29 mouse cellular contexts compared by ENCODE assay signal in genomic region chr16:38379493-38379892, GRCm38 (mm10). TPM values are rescaled to one million over a fixed set of nuclear protein-coding genes. Genes with fewer than 3 reads are reported as not detected.
DNase-seq lines count a peak whose midpoint lies in the region; TF ChIP-seq lines count a peak whose summit lies in the region.
"Had no signal": no experiment of that assay in that cellular context is flagged by ENCODE, and none has a peak within 500 bp of the region (broad histone marks: within the 10 kb centered on the region; RNA-seq: fewer than 3 reads in every experiment).

No protein-coding gene starts in this region.

- H3K27me3 ChIP-seq in heart, embryonic 10.5 days (ENCODE audit: insufficient read depth, poor library complexity, severe bottlenecking): no peaks in the 10 kb centered on the region
- no peaks in the 10 kb centered on the region for H3K27me3 ChIP-seq in heart, adult 2 months (ENCODE audit: control insufficient read depth, insufficient read depth, low read length)
- H3K27me3 ChIP-seq in CH12.LX (replicated peaks): peaks cover 2% of the 10 kb centered on the region
- no peaks in the 10 kb centered on the region for H3K27me3 ChIP-seq in myocyte (ENCODE audit: control insufficient read depth, insufficient read depth, insufficient read length)
- H3K27me3 ChIP-seq: embryonic facial prominence, embryonic 13.5 days; embryonic facial prominence, embryonic 15.5 days; forebrain, embryonic 12.5 days; Patski had no signal

- in situ Hi-C loops in CH12.LX (cut with MboI; ENCODE audit: low pct_ligation_motif_present, low pct_unique_long_range_greater_than_20kb, low sequenced_read_pairs): no loop called here

- peaks cover 44% of the 10 kb centered on the region for H3K36me3 ChIP-seq in heart, embryonic 10.5 days
- no peaks in the 10 kb centered on the region; the same call in 1 of the 2 replicates for H3K36me3 ChIP-seq in heart, adult 2 months (ENCODE audit: control insufficient read depth, insufficient read depth, low read length)
- H3K36me3 ChIP-seq in CH12.LX (replicated peaks in 1 of 2; ENCODE audit: control insufficient read depth in 1 of 2, insufficient read depth in 1 of 2, low read length in 1 of 2) (no peaks in the 10 kb centered on the region), myocyte (ENCODE audit: control insufficient read depth, insufficient read depth) (no peaks in the 10 kb centered on the region)
- H3K36me3 ChIP-seq: embryonic facial prominence, embryonic 13.5 days; embryonic facial prominence, embryonic 15.5 days; forebrain, embryonic 10.5 days; forebrain, embryonic 12.5 days had no signal

- no peak for TF ChIP-seq CTCF in heart, adult 2 months (IDR thresholded peaks at IDR 0.05)
- TF ChIP-seq CTCF in CH12.LX (conservative IDR thresholded peaks at IDR 0.05 in 1 of 2, IDR thresholded peaks at IDR 0.05 in 1 of 2; ENCODE audit: low read depth in 2 of 2, low read length in 2 of 2): no peak

- DNase-seq in heart, embryonic 10.5 days (ENCODE audit: low spot score): peak; percentile 62
- no peak for DNase-seq in heart, adult 2 months
- no peak for DNase-seq in CH12.LX (ENCODE audit: extremely low read depth)
- DNase-seq in left cerebral cortex, postnatal 14 days (ENCODE audit: low spot score in 2 of 2): no peak
- DNase-seq: adrenal gland, adult 8-10 months; adrenal gland, postnatal 14 days; adrenal gland, postnatal 36 days; B cell, adult 2 months; cerebellum, adult 11-12 months; cerebellum, adult 2 months; cerebellum, adult 9-11 months; cerebellum, postnatal 14 days; cerebellum, postnatal 36 days; embryo, embryonic 11 days had no signal

- TF ChIP-seq EP300 in heart, adult 2 months (IDR thresholded peaks at IDR 0.05; ENCODE audit: insufficient read depth, low read depth, low read length): no peak
- no peak for TF ChIP-seq EP300 in CH12.LX (IDR thresholded peaks at IDR 0.05; ENCODE audit: low read length)

- H3K27ac ChIP-seq in heart, embryonic 10.5 days: no peak overlapping the region
- no peak overlapping the region for H3K27ac ChIP-seq in heart, adult 2 months
- H3K27ac ChIP-seq in CH12.LX (ENCODE audit: insufficient read depth, low read depth): peak overlapping the region; percentile 98
- H3K27ac ChIP-seq: embryonic facial prominence, embryonic 13.5 days; embryonic facial prominence, embryonic 15.5 days; forebrain, embryonic 10.5 days; forebrain, embryonic 12.5 days had no signal

- H3K9ac ChIP-seq in heart, adult 2 months (ENCODE audit: low read depth, low read length): no peak overlapping the region
- peak overlapping the region; percentile 77 for H3K9ac ChIP-seq in CH12.LX (ENCODE audit: insufficient read depth, low read depth)
- H3K9ac ChIP-seq: embryonic facial prominence, embryonic 13.5 days; embryonic facial prominence, embryonic 15.5 days; forebrain, embryonic 12.5 days had no signal

- TF ChIP-seq RAD21 in CH12.LX (IDR thresholded peaks at IDR 0.05; ENCODE audit: low read depth, low read length): no peak

- no peak overlapping the region for H3ac ChIP-seq in myocyte (ENCODE audit: control insufficient read depth, insufficient read length)

- H3K79me2 ChIP-seq in heart, adult 2 months (replicated peaks; ENCODE audit: control insufficient read depth, insufficient read depth, low read length): no peaks in the 10 kb centered on the region
- H3K79me2 ChIP-seq in CH12.LX (replicated peaks; ENCODE audit: control insufficient read depth, extremely low read depth, insufficient read depth, poor library complexity, severe bottlenecking) (no peaks in the 10 kb centered on the region), myocyte (ENCODE audit: control insufficient read depth, insufficient read depth) (no peaks in the 10 kb centered on the region)

- dilution Hi-C loops in CH12.LX (cut with MboI; ENCODE audit: extremely low pct_ligation_motif_present, extremely low pct_unique_long_range_greater_than_20kb, low sequenced_read_pairs): no loop called here

- WGBS in heart, embryonic 10.5 days: 62% methylated on average over 3 of the region's 3 CpGs
- 66% methylated on average over 3 of the region's 3 CpGs for WGBS in heart, adult 2 months

- H3K9me3 ChIP-seq in heart, embryonic 10.5 days: no peaks in the 10 kb centered on the region
- no peaks in the 10 kb centered on the region for H3K9me3 ChIP-seq in CH12.LX (replicated peaks; ENCODE audit: low read length)
- H3K9me3 ChIP-seq: embryonic facial prominence, embryonic 13.5 days; embryonic facial prominence, embryonic 15.5 days; forebrain, embryonic 10.5 days; forebrain, embryonic 12.5 days had no signal

- peak overlapping the region; percentile 93 for H3K4me2 ChIP-seq in CH12.LX (ENCODE audit: insufficient read depth, low read depth, poor library complexity, severe bottlenecking)
- peak overlapping the region; percentile 54 for H3K4me2 ChIP-seq in myocyte (ENCODE audit: low read depth)
- H3K4me2 ChIP-seq: embryonic facial prominence, embryonic 13.5 days; embryonic facial prominence, embryonic 15.5 days; forebrain, embryonic 12.5 days had no signal

- peaks cover 31% of the 10 kb centered on the region for H3K4me1 ChIP-seq in heart, embryonic 10.5 days
- peaks cover 8% of the 10 kb centered on the region for H3K4me1 ChIP-seq in heart, adult 2 months (ENCODE audit: control insufficient read depth, insufficient read depth, low read length)
- H3K4me1 ChIP-seq in CH12.LX (ENCODE audit: control insufficient read depth in 1 of 2, insufficient read depth in 2 of 2): peaks cover 45 to 66% of the 10 kb centered on the region in 2 experiments

- intact Hi-C loops in heart, adult 2 months (cut with DNase I): no loop called here
- intact Hi-C loops in left cerebral cortex, postnatal 14 days (cut with DNase I): loop anchor here (10.0 kb wide), 1 partner anchor 105 kb away; no protein-coding TSS in a partner anchor

- no peak overlapping the region for H3K4me3 ChIP-seq in heart, embryonic 10.5 days
- no peak overlapping the region for H3K4me3 ChIP-seq in heart, adult 2 months
- H3K4me3 ChIP-seq in CH12.LX (replicated peaks in 1 of 3; ENCODE audit: low read depth in 2 of 3, low read length in 2 of 3, poor library complexity in 1 of 3) (peak overlapping the region in 1 of 3 experiments; percentile 25), myocyte (no peak overlapping the region)
- H3K4me3 ChIP-seq: embryonic facial prominence, embryonic 13.5 days; embryonic facial prominence, embryonic 15.5 days; erythroblast, embryonic 14.5 days; forebrain, embryonic 10.5 days; forebrain, embryonic 12.5 days had no signal

- TF ChIP-seq POLR2A in heart, adult 2 months (IDR thresholded peaks at IDR 0.05; ENCODE audit: insufficient read depth, low read depth, low read length): no peak
- TF ChIP-seq POLR2A in CH12.LX (IDR thresholded peaks at IDR 0.05; ENCODE audit: low read depth, low read length) (no peak), myocyte (IDR thresholded peaks at IDR 0.05; ENCODE audit: insufficient read length, low read depth) (no peak)

TF ChIP-seq in CH12.LX, 34 proteins besides CTCF, POLR2A, EP300 and RAD21 (continues in another document):
- TF ChIP-seq ELF1 (IDR thresholded peaks at IDR 0.05; ENCODE audit: low read depth, low read length): no peak
- TF ChIP-seq USF2 (conservative IDR thresholded peaks at IDR 0.05; ENCODE audit: low read depth, low read length): no peak

TF ChIP-seq in myocyte, 11 proteins besides CTCF, POLR2A, EP300 and RAD21 (continues in another document):
- no peak for TF ChIP-seq E2F4 (IDR thresholded peaks at IDR 0.05; ENCODE audit: insufficient read depth)

RNA-seq across cellular contexts. Expression of gene Popdc2, which starts 17.5 kb away (rescaled TPM):
- polyA plus RNA-seq in heart, embryonic 10.5 days (2016; fragmentation: Nextera tagmentation; extraction: Ambion mirVana): 230 and 378 TPM in 2 replicates
- 100 to 1,000 TPM; 462 to 476 TPM for total RNA-seq in heart, adult 2 months (2021)
- 695 and 745 TPM in 2 replicates for polyA plus RNA-seq in heart, adult 2 months (2012; rRNA removed)
- total RNA-seq in CH12.LX (2012; rRNA removed) (1.0 and 3.6 TPM in 2 replicates), CH12.LX (2014; rRNA removed) (0.17 and 0.30 TPM in 2 replicates)
- polyA plus RNA-seq in CH12.LX (2012; ENCODE audit: insufficient read length, low read depth) (0.35 and 1.1 TPM in 2 replicates), myocyte (2012; fragmentation: generic; extraction: Trizol) (10.5 TPM)
- total RNA-seq in left cerebral cortex, postnatal 14 days (2021): under 1 TPM; 0.64 to 0.89 TPM

RNA-seq across cellular contexts. Expression of gene Gm21987, which starts 32.7 kb away (rescaled TPM):
- 1.3 and 4.6 TPM in 2 replicates for polyA plus RNA-seq in heart, embryonic 10.5 days (2016; fragmentation: Nextera tagmentation; extraction: Ambion mirVana)
- total RNA-seq in heart, adult 2 months (2021): not detected
- polyA plus RNA-seq in heart, adult 2 months (2012; rRNA removed): not detected in 2 replicates
- total RNA-seq in CH12.LX (2012; rRNA removed): 0.42 TPM in 1 of 2 replicates, not detected in the other
- not detected in 2 replicates for total RNA-seq in CH12.LX (2014; rRNA removed)
- polyA plus RNA-seq in CH12.LX (2012; ENCODE audit: insufficient read length, low read depth): 0.87 TPM in 1 of 2 replicates, not detected in the other
- polyA plus RNA-seq in myocyte (2012; fragmentation: generic; extraction: Trizol): 0.16 TPM
- total RNA-seq in left cerebral cortex, postnatal 14 days (2021): not detected
- total RNA-seq: adrenal gland, adult 18-20 months; adrenal gland, postnatal 14 days; common myeloid progenitor, adult 5-6 weeks; ES-E14 had no signal
- polyA plus RNA-seq: activated CD4-positive, CD25-positive, alpha-beta regulatory T cell, adult 4 months; CD4-positive, CD25-positive, alpha-beta regulatory T cell, adult 4 months; cerebellum, adult 2 months; embryonic facial prominence, embryonic 13.5 days; embryonic facial prominence, embryonic 15.5 days; forebrain, embryonic 10.5 days; forebrain, embryonic 12.5 days; forebrain, embryonic 14.5 days; forebrain, embryonic 16.5 days; Patski had no signal

RNA-seq across cellular contexts. Expression of gene Cox17, which starts 32.7 kb away (rescaled TPM):
- polyA plus RNA-seq in heart, embryonic 10.5 days (2016; fragmentation: Nextera tagmentation; extraction: Ambion mirVana): 287 and 339 TPM in 2 replicates
- total RNA-seq in heart, adult 2 months (2021): 100 to 1,000 TPM; 295 to 358 TPM
- polyA plus RNA-seq in heart, adult 2 months (2012; rRNA removed): 190 and 221 TPM in 2 replicates
- total RNA-seq in CH12.LX (2012; rRNA removed) (643 and 706 TPM in 2 replicates), CH12.LX (2014; rRNA removed) (410 and 438 TPM in 2 replicates)
- polyA plus RNA-seq in CH12.LX (2012; ENCODE audit: insufficient read length, low read depth) (533 and 622 TPM in 2 replicates), myocyte (2012; fragmentation: generic; extraction: Trizol) (653 TPM)
- 10 to 100 TPM; 88.0 to 89.4 TPM for total RNA-seq in left cerebral cortex, postnatal 14 days (2021)

RNA-seq across cellular contexts. Expression of gene Maats1, which starts 37.5 kb away (rescaled TPM):
- 0.06 and 0.12 TPM in 2 replicates for polyA plus RNA-seq in heart, embryonic 10.5 days (2016; fragmentation: Nextera tagmentation; extraction: Ambion mirVana)
- total RNA-seq in heart, adult 2 months (2021): not detected
- 0.20 TPM in 1 of 2 replicates, not detected in the other for polyA plus RNA-seq in heart, adult 2 months (2012; rRNA removed)
- total RNA-seq in CH12.LX (2012; rRNA removed): 3.9 TPM in 2 replicates
- 1.7 and 1.9 TPM in 2 replicates for total RNA-seq in CH12.LX (2014; rRNA removed)
- polyA plus RNA-seq in CH12.LX (2012; ENCODE audit: insufficient read length, low read depth): 2.0 and 2.9 TPM in 2 replicates
- 1.1 TPM for polyA plus RNA-seq in myocyte (2012; fragmentation: generic; extraction: Trizol)
- total RNA-seq in left cerebral cortex, postnatal 14 days (2021): 1 to 10 TPM; 1.1 to 1.2 TPM
- total RNA-seq: common myeloid progenitor, adult 5-6 weeks had no signal
- polyA plus RNA-seq: erythroblast, embryonic 14.5 days had no signal

RNA-seq across cellular contexts. Expression of gene Pla1a, which starts 53.5 kb away (rescaled TPM):
- polyA plus RNA-seq in heart, embryonic 10.5 days (2016; fragmentation: Nextera tagmentation; extraction: Ambion mirVana): 0.19 and 0.37 TPM in 2 replicates
- total RNA-seq in heart, adult 2 months (2021): 1 to 10 TPM; 6.8 to 8.8 TPM
- polyA plus RNA-seq in heart, adult 2 months (2012; rRNA removed): 9.6 and 13.6 TPM in 2 replicates
- total RNA-seq in CH12.LX (2012; rRNA removed) (20.6 and 27.9 TPM in 2 replicates), CH12.LX (2014; rRNA removed) (12.3 and 14.3 TPM in 2 replicates)
- polyA plus RNA-seq in CH12.LX (2012; ENCODE audit: insufficient read length, low read depth) (9.3 and 11.0 TPM in 2 replicates), myocyte (2012; fragmentation: generic; extraction: Trizol) (13.9 TPM)
- 1 to 10 TPM in 1 of 2 experiments, under 1 TPM in 1; 0.57 to 1.3 TPM for total RNA-seq in left cerebral cortex, postnatal 14 days (2021)
- total RNA-seq: common myeloid progenitor, adult 5-6 weeks had no signal
- polyA plus RNA-seq: activated CD4-positive, CD25-positive, alpha-beta regulatory T cell, adult 4 months; embryonic facial prominence, embryonic 11.5 days; erythroblast, embryonic 14.5 days; forebrain, embryonic 10.5 days had no signal

Comparison
In these comparisons a context has a peak if more than half of its experiments do, and no peak if none do; other contexts are left out.
1. RNA of gene Popdc2, which starts 17.5 kb away (polyA plus RNA-seq): 695 to 745 TPM in heart, adult 2 months and 230 to 378 TPM in heart, embryonic 10.5 days; 10.5 TPM in myocyte (single experiment) and 0.35 to 1.1 TPM in CH12.LX; every median in the first group is over 10 times any median in the second.